Mouse (Mus musculus) spleen, postnatal 10 days (tissue): Measurements from ENCODE around the gene Hic1.
A peak's percentile ranks its signal among the peaks of the same experiment; 100 is the strongest.

Experiments used
- DNase-seq, 2 experiments: peaks; one replicate each; pipeline ENCODE4 v3.0.0; 2021 to 2022; ENCODE audit warnings: low spot score in 2 of 2

Gene Hic1

GRCm38 (mm10) chr11:75167643-75168589 lies 1.4 kb downstream of the Hic1 start:
- DNase-seq = peak; percentile 38 to 42

GRCm38 (mm10) chr11:75166861-75167642 lies 2.3 kb downstream of the Hic1 start:
- peak; percentile 50 to 57 for DNase-seq

GRCm38 (mm10) chr11:75166193-75166842 lies 3.0 kb downstream of the Hic1 start:
- peak; percentile 35 to 42 for DNase-seq

GRCm38 (mm10) chr11:75165441-75166192 lies 3.7 kb downstream of the Hic1 start:
- peak; percentile 78 to 86 for DNase-seq

- peak in 1 of 2 experiments; percentile 45 for DNase-seq
Observed at GRCm38 (mm10) chr11:75164750-75165149, 4.6 kb downstream of the Hic1 start.

- peak in 1 of 2 experiments; percentile 10 for DNase-seq
Observed at GRCm38 (mm10) chr11:75164051-75164450, 5.3 kb downstream of the Hic1 start.

- DNase-seq = peak in 1 of 2 experiments; percentile 14
Observed at GRCm38 (mm10) chr11:75163379-75163778, 5.9 kb downstream of the Hic1 start.

GRCm38 (mm10) chr11:75162591-75163080 lies 6.7 kb downstream of the Hic1 start:
- DNase-seq = no peak

- peak in 1 of 2 experiments; percentile 11 for DNase-seq
Observed at GRCm38 (mm10) chr11:75161417-75162008, 7.8 kb downstream of the Hic1 start.

GRCm38 (mm10) chr11:75160954-75161353 lies 8.4 kb downstream of the Hic1 start:
- no peak for DNase-seq

GRCm38 (mm10) chr11:75159564-75159963 lies 9.8 kb downstream of the Hic1 start:
- peak in 1 of 2 experiments; percentile 69 for DNase-seq

- no peak for DNase-seq
Observed at GRCm38 (mm10) chr11:75158432-75158831, 10.9 kb downstream of the Hic1 start.

GRCm38 (mm10) chr11:75157901-75158300 lies 11.4 kb downstream of the Hic1 start:
- no peak for DNase-seq

GRCm38 (mm10) chr11:75157037-75157436 lies 12.3 kb downstream of the Hic1 start:
- DNase-seq = no peak

GRCm38 (mm10) chr11:75156416-75156815 lies 12.9 kb downstream of the Hic1 start:
- no peak for DNase-seq

GRCm38 (mm10) chr11:75155985-75156384 lies 13.3 kb downstream of the Hic1 start:
- DNase-seq = no peak

GRCm38 (mm10) chr11:75154053-75154585 lies 15.2 kb downstream of the Hic1 start:
- DNase-seq = no peak

- no peak for DNase-seq
Observed at GRCm38 (mm10) chr11:75152603-75153557, 16.4 kb downstream of the Hic1 start.

GRCm38 (mm10) chr11:75150346-75150745 lies 19.0 kb downstream of the Hic1 start:
- no peak for DNase-seq
